Comparison of ENCODE assay signal across 31 mouse cellular contexts in genomic region chr14:54540771-54541170, GRCm38 (mm10). TPM values are rescaled to one million over a fixed set of nuclear protein-coding genes. Genes with fewer than 3 reads are reported as not detected.
DNase-seq lines count a peak whose midpoint lies in the region; ATAC-seq lines count a peak whose summit lies in the region.
"Had no signal": no experiment of that assay in that cellular context is flagged by ENCODE, and none has a peak within 500 bp of the region (broad histone marks: within the 10 kb centered on the region; RNA-seq: fewer than 3 reads in every experiment).

No protein-coding gene starts in this region.

- ATAC-seq in heart, embryonic 13.5 days (ENCODE audit: extremely low read depth, insufficient number of reproducible peaks, low FRiP score, low TSS enrichment): no peak
- ATAC-seq in heart, embryonic 12.5 days (ENCODE audit: insufficient number of reproducible peaks, low FRiP score): no peak
- peak; percentile 54; the same call in 1 of the 2 replicates for ATAC-seq in kidney, embryonic 16.5 days (ENCODE audit: low FRiP score, low TSS enrichment)
- no peak for ATAC-seq in intestine, embryonic 16.5 days
- ATAC-seq: CD4-positive, CD25-positive, alpha-beta regulatory T cell, adult 4 months; forebrain, postnatal 0 days; midbrain, embryonic 15.5 days had no signal

- no peak overlapping the region for H3K4me3 ChIP-seq in heart, embryonic 13.5 days
- no peak overlapping the region for H3K4me3 ChIP-seq in heart, embryonic 12.5 days
- no peak overlapping the region for H3K4me3 ChIP-seq in kidney, embryonic 16.5 days (ENCODE audit: low read length)
- no peak overlapping the region for H3K4me3 ChIP-seq in intestine, embryonic 16.5 days (ENCODE audit: low read length)
- H3K4me3 ChIP-seq: embryonic facial prominence, embryonic 13.5 days; forebrain, embryonic 12.5 days; hindbrain, embryonic 12.5 days; limb, embryonic 10.5 days; limb, embryonic 15.5 days; midbrain, embryonic 15.5 days had no signal

- no peaks in the 10 kb centered on the region for H3K4me1 ChIP-seq in heart, embryonic 13.5 days
- H3K4me1 ChIP-seq in heart, embryonic 12.5 days (replicated peaks): 0 out of 2 replicates have a peak, but pooled peaks cover 4% of the 10 kb centered on the region
- 0 out of 2 replicates have a peak, but pooled peaks cover 4% of the 10 kb centered on the region for H3K4me1 ChIP-seq in kidney, embryonic 16.5 days (ENCODE audit: insufficient read depth, low read length)
- no peaks in the 10 kb centered on the region for H3K4me1 ChIP-seq in intestine, embryonic 16.5 days (ENCODE audit: control insufficient read depth, insufficient read depth, low read length)
- H3K4me1 ChIP-seq: embryonic facial prominence, embryonic 13.5 days; forebrain, embryonic 12.5 days; hindbrain, embryonic 12.5 days; limb, embryonic 15.5 days; midbrain, embryonic 15.5 days had no signal

- no peak overlapping the region for H3K4me2 ChIP-seq in heart, embryonic 13.5 days
- H3K4me2 ChIP-seq in heart, embryonic 12.5 days: no peak overlapping the region
- no peak overlapping the region for H3K4me2 ChIP-seq in kidney, embryonic 16.5 days (replicated peaks; ENCODE audit: low read depth, low read length)
- H3K4me2 ChIP-seq in intestine, embryonic 16.5 days (ENCODE audit: low read depth, low read length): no peak overlapping the region
- H3K4me2 ChIP-seq: embryonic facial prominence, embryonic 13.5 days; forebrain, embryonic 12.5 days; heart, embryonic 11.5 days; hindbrain, embryonic 12.5 days; limb, embryonic 15.5 days; midbrain, embryonic 15.5 days had no signal

- H3K9me3 ChIP-seq in heart, embryonic 13.5 days: no peaks in the 10 kb centered on the region
- H3K9me3 ChIP-seq in heart, embryonic 12.5 days (replicated peaks): no peaks in the 10 kb centered on the region; the same call in 1 of the 2 replicates
- H3K9me3 ChIP-seq in kidney, embryonic 16.5 days (ENCODE audit: low read length): no peaks in the 10 kb centered on the region
- no peaks in the 10 kb centered on the region for H3K9me3 ChIP-seq in intestine, embryonic 16.5 days (ENCODE audit: control insufficient read depth, low read length)
- H3K9me3 ChIP-seq: embryonic facial prominence, embryonic 13.5 days; forebrain, embryonic 12.5 days; hindbrain, embryonic 12.5 days; limb, embryonic 10.5 days; limb, embryonic 15.5 days; midbrain, embryonic 15.5 days had no signal

- H3K27me3 ChIP-seq in heart, embryonic 13.5 days (replicated peaks): no peaks in the 10 kb centered on the region
- no peaks in the 10 kb centered on the region for H3K27me3 ChIP-seq in heart, embryonic 12.5 days (replicated peaks)
- H3K27me3 ChIP-seq in kidney, embryonic 16.5 days (ENCODE audit: insufficient read depth, low read length): no peaks in the 10 kb centered on the region
- no peaks in the 10 kb centered on the region for H3K27me3 ChIP-seq in intestine, embryonic 16.5 days (replicated peaks; ENCODE audit: control insufficient read depth, insufficient read depth, low read length)
- H3K27me3 ChIP-seq: embryonic facial prominence, embryonic 13.5 days; forebrain, embryonic 12.5 days; hindbrain, embryonic 12.5 days; limb, embryonic 15.5 days; midbrain, embryonic 15.5 days had no signal

- peak overlapping the region; percentile 24; the same call in 1 of the 2 replicates for H3K27ac ChIP-seq in heart, embryonic 13.5 days (replicated peaks)
- H3K27ac ChIP-seq in heart, embryonic 12.5 days (ENCODE audit: poor library complexity, severe bottlenecking): no peak overlapping the region
- no peak overlapping the region for H3K27ac ChIP-seq in kidney, embryonic 16.5 days (ENCODE audit: low read length)
- H3K27ac ChIP-seq in intestine, embryonic 16.5 days (ENCODE audit: low read length): no peak overlapping the region
- H3K27ac ChIP-seq: embryonic facial prominence, embryonic 13.5 days; forebrain, embryonic 12.5 days; hindbrain, embryonic 12.5 days; limb, embryonic 10.5 days; limb, embryonic 15.5 days; liver, embryonic 14.5 days; macrophage; midbrain, embryonic 15.5 days had no signal

- H3K36me3 ChIP-seq in heart, embryonic 13.5 days: peaks cover 47% of the 10 kb centered on the region
- H3K36me3 ChIP-seq in heart, embryonic 12.5 days: peaks cover 50% of the 10 kb centered on the region
- peaks cover 19% of the 10 kb centered on the region for H3K36me3 ChIP-seq in kidney, embryonic 16.5 days (ENCODE audit: insufficient read depth, low read length)
- no peaks in the 10 kb centered on the region for H3K36me3 ChIP-seq in intestine, embryonic 16.5 days (ENCODE audit: control insufficient read depth, insufficient read depth, low read length)
- H3K36me3 ChIP-seq: midbrain, embryonic 15.5 days had no signal

- WGBS in heart, embryonic 13.5 days: 56% methylated on average over 11 of the region's 11 CpGs
- 58% methylated on average over 11 of the region's 11 CpGs for WGBS in heart, embryonic 12.5 days
- 48% methylated on average over 11 of the region's 11 CpGs for WGBS in kidney, embryonic 16.5 days
- WGBS in intestine, embryonic 16.5 days: 72% methylated on average over 11 of the region's 11 CpGs

- 0 out of 2 replicates have a peak overlapping the region, but pooled peaks have one; percentile 10 for H3K9ac ChIP-seq in heart, embryonic 13.5 days
- no peak overlapping the region for H3K9ac ChIP-seq in heart, embryonic 12.5 days
- no peak overlapping the region for H3K9ac ChIP-seq in kidney, embryonic 16.5 days (replicated peaks; ENCODE audit: low read length)
- H3K9ac ChIP-seq in intestine, embryonic 16.5 days (ENCODE audit: low read depth, low read length): no peak overlapping the region
- H3K9ac ChIP-seq: embryonic facial prominence, embryonic 13.5 days; forebrain, embryonic 12.5 days; forebrain, postnatal 0 days; hindbrain, embryonic 12.5 days; limb, embryonic 15.5 days; liver, embryonic 14.5 days; midbrain, embryonic 15.5 days had no signal

- DNase-seq in kidney, postnatal 14 days: no peak
- DNase-seq in ES-CJ7 (ENCODE audit: low read depth, low spot score): peak; percentile 44
- peak; percentile 28 for DNase-seq in ZHBTc4 (ENCODE audit: low read depth, low spot score)
- DNase-seq: adrenal gland, adult 8-10 months; cerebellum, adult 2 months; cerebellum, postnatal 14 days; forebrain, postnatal 0 days; gastrocnemius, postnatal 25 days; heart, adult 11 months; heart, postnatal 10 days; kidney, adult 2 months; layer of hippocampus, adult 9-11 months; lung, adult 2 months; lung, postnatal 10 days; right cerebral cortex, adult 18-20 months; spleen, adult 18-20 months; thymus, postnatal 14 days had no signal

RNA-seq across cellular contexts. Expression of gene Haus4, which starts 13.6 kb away (rescaled TPM):
- 42.0 and 43.5 TPM in 2 replicates for polyA plus RNA-seq in heart, embryonic 13.5 days (2015; fragmentation: Nextera tagmentation; extraction: Ambion mirVana)
- 38.0 and 46.3 TPM in 2 replicates for polyA plus RNA-seq in heart, embryonic 12.5 days (2016; fragmentation: Nextera tagmentation; extraction: Ambion mirVana)
- polyA plus RNA-seq in kidney, embryonic 16.5 days (2015; fragmentation: Nextera tagmentation; extraction: Ambion mirVana): 57.3 and 62.4 TPM in 2 replicates
- polyA plus RNA-seq in intestine, embryonic 16.5 days (2015; fragmentation: Nextera tagmentation; extraction: Ambion mirVana): 46.9 and 56.0 TPM in 2 replicates

RNA-seq across cellular contexts. Expression of gene Prmt5, which starts 23.4 kb away (rescaled TPM):
- polyA plus RNA-seq in heart, embryonic 13.5 days (2015; fragmentation: Nextera tagmentation; extraction: Ambion mirVana): 58.5 and 64.5 TPM in 2 replicates
- polyA plus RNA-seq in heart, embryonic 12.5 days (2016; fragmentation: Nextera tagmentation; extraction: Ambion mirVana): 63.5 and 65.0 TPM in 2 replicates
- 102 and 108 TPM in 2 replicates for polyA plus RNA-seq in kidney, embryonic 16.5 days (2015; fragmentation: Nextera tagmentation; extraction: Ambion mirVana)
- polyA plus RNA-seq in intestine, embryonic 16.5 days (2015; fragmentation: Nextera tagmentation; extraction: Ambion mirVana): 67.2 and 71.8 TPM in 2 replicates

RNA-seq across cellular contexts. Expression of gene Ajuba, which starts 36.6 kb away (rescaled TPM):
- polyA plus RNA-seq in heart, embryonic 13.5 days (2015; fragmentation: Nextera tagmentation; extraction: Ambion mirVana): 28.1 and 29.6 TPM in 2 replicates
- polyA plus RNA-seq in heart, embryonic 12.5 days (2016; fragmentation: Nextera tagmentation; extraction: Ambion mirVana): 39.5 and 40.7 TPM in 2 replicates
- 32.9 and 45.6 TPM in 2 replicates for polyA plus RNA-seq in kidney, embryonic 16.5 days (2015; fragmentation: Nextera tagmentation; extraction: Ambion mirVana)
- 12.9 and 13.1 TPM in 2 replicates for polyA plus RNA-seq in intestine, embryonic 16.5 days (2015; fragmentation: Nextera tagmentation; extraction: Ambion mirVana)
- polyA plus RNA-seq: CD4-positive, CD25-positive, alpha-beta regulatory T cell, adult 4 months had no signal
